Mouse (Mus musculus): Measurements from ENCODE around the gene Nmnat2.

DNA sequence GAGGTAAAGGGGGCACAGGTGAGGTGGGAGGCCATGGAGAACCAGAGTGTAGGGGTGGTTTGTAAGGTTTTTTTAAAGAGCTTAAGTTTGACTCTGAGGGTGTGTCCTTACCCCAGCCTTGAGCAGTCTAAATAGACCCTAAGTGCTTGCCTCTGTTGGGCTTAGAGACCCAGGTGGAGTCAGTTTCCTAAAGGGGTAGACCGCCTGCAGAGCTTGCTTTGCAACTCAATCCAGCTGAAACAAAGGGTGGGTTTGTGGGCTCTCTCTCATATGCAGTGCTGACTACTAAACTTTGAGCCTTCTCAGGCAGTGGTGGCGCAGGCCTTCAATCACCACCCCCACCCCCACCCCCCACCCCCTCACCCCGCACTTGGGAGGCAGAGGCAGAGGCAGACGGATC, 11.8 kb upstream of the Nmnat2 start:
- TF ChIP-seq USF1 (IDR thresholded peaks at IDR 0.05; ENCODE audit: low read depth) (no peak), POLR2AphosphoS2 (IDR thresholded peaks at IDR 0.05; ENCODE audit: insufficient read length, low read depth) (no peak)
